Mouse (Mus musculus): Measurements from ENCODE around the gene Pafah1b2. TPM values are rescaled to one million over a fixed set of nuclear protein-coding genes. Genes with fewer than 3 reads are reported as not detected.

Pafah1b2 gene
- polyA plus RNA-seq, 1 experiment, result 12.8 TPM

DNA sequence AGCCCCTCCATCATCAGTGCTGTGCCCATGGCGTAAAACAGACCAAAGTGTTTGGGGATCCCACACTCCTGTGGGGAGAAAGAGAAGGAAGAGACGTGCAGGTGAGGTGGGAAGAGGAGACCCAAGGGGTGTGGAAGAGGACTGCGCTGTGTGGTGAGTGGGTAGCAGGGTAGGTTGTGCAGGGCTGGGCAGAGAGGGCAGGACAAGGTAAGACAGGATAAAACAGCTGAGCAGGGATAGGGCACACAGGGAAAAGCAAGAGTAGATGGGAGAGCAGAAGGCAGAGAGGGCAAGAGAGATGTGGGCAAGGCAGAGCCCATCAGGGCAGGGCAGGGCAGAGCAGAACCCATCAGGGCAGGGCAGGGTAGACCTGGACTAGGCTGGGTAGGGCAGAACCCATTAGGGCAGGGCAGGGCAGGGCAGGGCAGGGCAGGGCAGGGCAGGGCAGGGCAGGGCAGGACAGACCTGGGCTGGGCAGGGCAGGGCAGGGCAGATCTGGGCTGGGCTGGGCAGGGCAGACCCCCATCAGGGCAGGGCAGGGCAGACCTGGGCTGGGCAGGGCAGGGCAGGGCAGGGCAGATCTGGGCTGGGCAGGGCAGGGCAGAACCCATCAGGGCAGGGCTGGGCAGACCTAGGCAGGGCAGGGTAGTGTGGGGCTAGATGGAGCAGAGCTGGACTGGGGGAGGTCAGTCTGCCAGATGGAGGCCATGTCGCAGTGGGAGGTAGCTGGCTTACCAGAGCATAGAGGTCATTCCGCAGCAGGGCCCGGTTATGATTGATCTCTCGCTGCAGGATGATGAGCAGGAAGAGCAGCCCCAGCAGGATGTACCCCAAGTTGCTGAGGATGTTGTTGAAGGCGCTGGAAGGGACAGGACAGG, 68.6 kb downstream of the Pafah1b2 start:
- no peaks in the 10 kb centered on the region for H3K27me3 ChIP-seq (ENCODE audit: control insufficient read depth, insufficient read depth, low read length)
- H3K27ac ChIP-seq (ENCODE audit: insufficient read depth, low read depth, low read length), result peak overlapping the region; percentile 32
- TF ChIP-seq POLR2A (IDR thresholded peaks at IDR 0.05; ENCODE audit: low read depth, low read length) (no peak), CTCF (IDR thresholded peaks at IDR 0.05; ENCODE audit: extremely low read depth, insufficient read length, insufficient replicate concordance, low read depth, low read length) (no peak)
- WGBS, result 92% methylated on average over 8 of the region's 8 CpGs
- H3K4me1 ChIP-seq (ENCODE audit: control insufficient read depth, insufficient read depth, insufficient read length, low read length), result peaks cover 4% of the 10 kb centered on the region; the same call in 1 of the 2 replicates
- H3K4me3 ChIP-seq (ENCODE audit: low read depth, low read length), result no peak overlapping the region
- peaks cover 81% of the 10 kb centered on the region for H3K36me3 ChIP-seq (ENCODE audit: control insufficient read depth, insufficient read depth, low read length)

DNA sequence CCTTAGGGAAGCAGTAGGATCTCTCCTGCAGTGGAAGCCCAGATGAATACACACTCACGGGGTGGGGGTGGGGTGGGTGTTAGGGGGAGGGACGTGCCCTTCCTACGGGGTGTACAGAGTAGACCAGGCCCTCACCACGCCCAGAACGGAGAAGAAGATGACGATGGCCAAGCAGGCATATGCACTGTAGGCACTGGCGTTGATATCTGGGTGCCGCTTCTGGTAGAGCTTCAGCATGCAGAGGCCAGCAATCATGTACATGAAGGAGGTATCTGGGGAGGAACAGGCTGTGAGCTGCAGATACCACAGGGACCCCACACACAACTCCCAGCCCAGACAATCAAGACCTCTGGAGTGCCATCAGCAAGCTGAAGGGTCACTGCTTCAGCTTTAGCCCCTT, 69.6 kb downstream of the Pafah1b2 start:
- no peaks in the 10 kb centered on the region for H3K27me3 ChIP-seq (ENCODE audit: control insufficient read depth, insufficient read depth, low read length)
- H3K4me3 ChIP-seq (ENCODE audit: low read depth, low read length), result no peak overlapping the region
- peaks cover 4% of the 10 kb centered on the region; the same call in 1 of the 2 replicates for H3K4me1 ChIP-seq (ENCODE audit: control insufficient read depth, insufficient read depth, insufficient read length, low read length)
- WGBS, result 96% methylated on average over 8 of the region's 8 CpGs
- TF ChIP-seq CTCF (IDR thresholded peaks at IDR 0.05; ENCODE audit: extremely low read depth, insufficient read length, insufficient replicate concordance, low read depth, low read length) (no peak), POLR2A (IDR thresholded peaks at IDR 0.05; ENCODE audit: low read depth, low read length) (no peak)
- peaks cover 85% of the 10 kb centered on the region for H3K36me3 ChIP-seq (ENCODE audit: control insufficient read depth, insufficient read depth, low read length)
- H3K27ac ChIP-seq (ENCODE audit: insufficient read depth, low read depth, low read length), result no peak overlapping the region

DNA sequence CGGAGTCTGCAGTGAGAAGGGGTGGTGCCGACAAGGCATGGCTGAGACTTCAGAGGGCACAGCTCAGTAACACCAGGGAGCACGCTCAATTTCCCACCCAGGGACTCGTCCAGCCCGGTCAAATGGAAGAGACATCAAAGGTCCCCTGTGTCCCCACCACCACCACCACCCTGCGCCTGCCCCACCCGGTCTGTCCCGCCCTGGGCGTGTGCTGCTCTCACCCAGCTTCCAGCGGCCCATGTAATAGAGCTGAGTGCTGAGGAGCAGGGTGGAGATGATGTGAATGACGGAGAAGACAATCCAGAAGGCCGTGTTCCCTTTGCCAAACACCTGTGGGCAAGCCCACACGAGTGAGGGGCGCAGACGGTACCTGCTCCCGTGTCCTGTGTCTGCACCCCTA, 70.0 kb downstream of the Pafah1b2 start:
- Histone ChIP-seq H3K27ac (ENCODE audit: insufficient read depth, low read depth, low read length) (no peak overlapping the region), H3K27me3 (ENCODE audit: control insufficient read depth, insufficient read depth, low read length) (no peaks in the 10 kb centered on the region), H3K36me3 (ENCODE audit: control insufficient read depth, insufficient read depth, low read length) (peaks cover 82% of the 10 kb centered on the region), H3K4me3 (ENCODE audit: low read depth, low read length) (no peak overlapping the region), H3K4me1 (ENCODE audit: control insufficient read depth, insufficient read depth, insufficient read length, low read length) (peaks cover 4% of the 10 kb centered on the region; the same call in 1 of the 2 replicates)
- WGBS, result 90% methylated on average over 16 of the region's 16 CpGs
- TF ChIP-seq POLR2A (IDR thresholded peaks at IDR 0.05; ENCODE audit: low read depth, low read length) (no peak), CTCF (IDR thresholded peaks at IDR 0.05; ENCODE audit: extremely low read depth, insufficient read length, insufficient replicate concordance, low read depth, low read length) (no peak)

DNA sequence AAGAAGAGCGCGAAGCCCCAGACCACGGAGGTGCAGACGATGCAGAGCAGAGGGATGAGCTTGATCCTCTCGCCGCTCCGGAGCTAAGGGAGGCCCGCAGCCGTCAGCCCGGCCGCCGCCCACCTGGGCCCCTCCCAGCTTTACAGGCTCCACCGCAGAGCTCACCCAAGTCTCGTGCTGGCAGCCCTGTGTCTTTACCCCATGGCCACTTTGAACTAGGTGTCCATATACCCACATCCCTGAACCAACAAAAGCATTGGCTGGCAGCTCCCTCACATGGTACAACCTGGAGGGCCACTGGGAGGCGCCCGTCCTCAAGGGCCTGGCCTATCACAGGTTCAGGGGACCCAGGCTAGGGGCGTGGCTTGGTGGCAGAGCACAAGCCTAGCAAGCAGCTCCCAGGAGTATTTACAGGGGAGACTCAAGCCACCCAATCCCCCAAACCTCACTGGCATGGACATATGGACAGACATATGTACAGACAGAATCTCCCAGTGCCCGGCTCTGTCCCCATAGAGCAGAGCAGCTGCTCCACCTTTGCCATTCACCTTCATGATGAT, 71.1 kb downstream of the Pafah1b2 start:
- no peaks in the 10 kb centered on the region for H3K27me3 ChIP-seq (ENCODE audit: control insufficient read depth, insufficient read depth, low read length)
- TF ChIP-seq POLR2A (IDR thresholded peaks at IDR 0.05; ENCODE audit: low read depth, low read length), result no peak
- TF ChIP-seq CTCF (IDR thresholded peaks at IDR 0.05; ENCODE audit: extremely low read depth, insufficient read length, insufficient replicate concordance, low read depth, low read length), result no peak
- H3K4me1 ChIP-seq (ENCODE audit: control insufficient read depth, insufficient read depth, insufficient read length, low read length), result peaks cover 4% of the 10 kb centered on the region; the same call in 1 of the 2 replicates
- H3K27ac ChIP-seq (ENCODE audit: insufficient read depth, low read depth, low read length), result no peak overlapping the region
- WGBS, result 76% methylated on average over 18 of the region's 18 CpGs
- peaks cover 72% of the 10 kb centered on the region for H3K36me3 ChIP-seq (ENCODE audit: control insufficient read depth, insufficient read depth, low read length)
- no peak overlapping the region for H3K4me3 ChIP-seq (ENCODE audit: low read depth, low read length)

DNA sequence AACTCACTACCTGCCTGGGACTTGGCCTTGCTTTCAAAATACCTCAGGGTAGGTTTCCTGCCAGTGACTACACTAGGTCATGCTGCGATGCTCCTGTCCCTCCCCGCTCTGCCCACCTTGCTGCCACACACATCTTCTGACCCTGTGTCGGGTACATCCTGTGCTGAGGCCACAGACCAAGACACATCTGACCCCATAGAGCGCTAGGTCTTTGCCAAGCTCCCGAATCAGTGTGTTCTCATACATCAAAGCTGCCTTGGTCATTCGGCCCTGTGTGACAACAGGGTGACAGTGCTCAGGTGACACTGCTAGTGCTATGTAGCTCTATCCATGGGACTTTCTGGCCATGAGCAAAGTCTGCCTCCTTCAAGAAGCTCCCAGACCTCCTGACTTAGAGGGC, 72.7 kb downstream of the Pafah1b2 start:
- WGBS, result 94% methylated on average over 6 of the region's 6 CpGs
- Histone ChIP-seq H3K4me3 (ENCODE audit: low read depth, low read length) (no peak overlapping the region), H3K27me3 (ENCODE audit: control insufficient read depth, insufficient read depth, low read length) (no peaks in the 10 kb centered on the region), H3K4me1 (ENCODE audit: control insufficient read depth, insufficient read depth, insufficient read length, low read length) (no peaks in the 10 kb centered on the region), H3K27ac (ENCODE audit: insufficient read depth, low read depth, low read length) (no peak overlapping the region), H3K36me3 (ENCODE audit: control insufficient read depth, insufficient read depth, low read length) (peaks cover 56% of the 10 kb centered on the region)
- TF ChIP-seq CTCF (IDR thresholded peaks at IDR 0.05; ENCODE audit: extremely low read depth, insufficient read length, insufficient replicate concordance, low read depth, low read length) (no peak), POLR2A (IDR thresholded peaks at IDR 0.05; ENCODE audit: low read depth, low read length) (no peak)

DNA sequence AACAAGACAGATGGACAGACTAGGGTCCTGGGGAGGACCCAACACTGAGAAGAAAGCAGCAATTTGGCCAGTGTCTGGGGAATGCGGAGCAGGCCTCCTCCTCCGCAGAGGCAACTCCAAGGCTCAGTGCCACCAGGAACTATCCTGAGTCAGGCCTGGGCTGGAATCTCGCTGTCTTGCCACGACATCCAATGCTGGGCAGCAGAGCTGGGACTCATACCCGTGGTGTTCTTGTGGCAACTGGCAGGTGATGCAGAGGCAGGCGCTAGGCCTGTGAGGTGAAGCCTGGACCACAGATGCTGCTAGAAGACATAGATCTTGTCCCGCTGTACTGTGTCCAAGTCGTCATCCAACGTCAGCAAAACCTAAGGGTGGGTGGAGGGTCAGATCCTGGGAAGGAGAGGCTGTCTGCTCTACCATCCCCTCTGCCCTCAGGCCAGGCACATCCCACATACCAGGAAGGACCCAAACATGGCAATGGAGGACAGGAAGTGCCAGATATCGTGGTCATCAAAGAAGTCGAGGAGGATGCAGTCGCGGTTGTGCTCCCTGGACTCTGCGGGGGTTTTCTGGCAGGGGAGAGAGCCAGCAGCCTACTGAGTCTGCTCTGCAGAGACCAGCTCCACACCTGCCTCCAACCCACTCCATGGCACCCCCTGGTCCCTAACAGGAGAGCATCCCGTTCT, 73.4 kb downstream of the Pafah1b2 start:
- Histone ChIP-seq H3K27me3 (ENCODE audit: control insufficient read depth, insufficient read depth, low read length) (no peaks in the 10 kb centered on the region), H3K4me3 (ENCODE audit: low read depth, low read length) (no peak overlapping the region), H3K27ac (ENCODE audit: insufficient read depth, low read depth, low read length) (no peak overlapping the region), H3K36me3 (ENCODE audit: control insufficient read depth, insufficient read depth, low read length) (peaks cover 49% of the 10 kb centered on the region), H3K4me1 (ENCODE audit: control insufficient read depth, insufficient read depth, insufficient read length, low read length) (no peaks in the 10 kb centered on the region)
- no peak for TF ChIP-seq POLR2A (IDR thresholded peaks at IDR 0.05; ENCODE audit: low read depth, low read length)
- no peak for TF ChIP-seq CTCF (IDR thresholded peaks at IDR 0.05; ENCODE audit: extremely low read depth, insufficient read length, insufficient replicate concordance, low read depth, low read length)
- 81% methylated on average over 15 of the region's 15 CpGs for WGBS

DNA sequence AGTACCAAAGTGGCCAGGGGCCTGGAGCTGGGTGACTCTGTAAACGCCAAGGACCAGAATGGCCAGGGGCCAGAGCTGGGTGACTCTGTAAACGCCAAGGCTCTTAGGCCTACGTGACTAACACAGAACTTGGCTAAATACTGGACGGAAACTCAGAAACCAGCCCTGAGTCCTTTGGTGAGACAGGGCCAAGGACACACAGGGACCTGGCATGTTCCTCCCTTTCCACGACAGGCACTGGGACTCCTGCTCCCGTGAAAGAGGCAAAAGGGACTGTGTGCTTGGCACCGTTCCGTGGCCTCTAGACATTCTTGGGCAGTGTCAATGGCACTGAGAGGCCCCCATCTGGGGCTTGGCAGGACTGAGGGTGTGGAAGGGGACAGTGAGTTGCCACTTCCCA, 74.4 kb downstream of the Pafah1b2 start:
- H3K4me3 ChIP-seq (ENCODE audit: low read depth, low read length), result no peak overlapping the region
- no peaks in the 10 kb centered on the region for H3K4me1 ChIP-seq (ENCODE audit: control insufficient read depth, insufficient read depth, insufficient read length, low read length)
- no peaks in the 10 kb centered on the region for H3K27me3 ChIP-seq (ENCODE audit: control insufficient read depth, insufficient read depth, low read length)
- 84% methylated on average over 8 of the region's 8 CpGs for WGBS
- H3K27ac ChIP-seq (ENCODE audit: insufficient read depth, low read depth, low read length), result no peak overlapping the region
- H3K36me3 ChIP-seq (ENCODE audit: control insufficient read depth, insufficient read depth, low read length), result peaks cover 42% of the 10 kb centered on the region
- TF ChIP-seq POLR2A (IDR thresholded peaks at IDR 0.05; ENCODE audit: low read depth, low read length) (no peak), CTCF (IDR thresholded peaks at IDR 0.05; ENCODE audit: extremely low read depth, insufficient read length, insufficient replicate concordance, low read depth, low read length) (no peak)
